Mouse (Mus musculus): ENCODE measurements around the gene Rbfox1. TPM values are rescaled to one million over a fixed set of nuclear protein-coding genes. Genes with fewer than 3 reads are reported as not detected.

The Rbfox1 gene
- total RNA-seq, 2 experiments from 2014 or later = 54.9 to 55.6 TPM

DNA sequence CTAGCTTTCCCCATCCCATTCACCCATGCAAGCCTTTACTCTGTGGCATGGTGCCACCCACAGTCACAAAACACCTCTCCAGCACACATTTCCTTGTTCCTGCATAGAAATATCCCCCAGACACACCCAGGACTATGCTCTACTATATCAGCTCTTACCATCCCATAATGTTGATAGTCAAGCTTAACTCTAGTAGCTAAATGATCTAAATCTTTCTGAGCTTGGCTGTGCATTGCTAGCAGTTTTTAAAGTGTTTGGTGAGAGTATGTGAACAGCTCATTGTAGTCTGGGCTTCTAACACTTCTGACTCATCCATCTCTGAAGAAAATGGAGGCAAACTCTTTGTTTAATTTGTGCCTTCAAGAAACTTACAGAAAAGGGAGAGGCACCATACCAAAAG is 297.2 kb downstream of the Rbfox1 start:
- no peak for DNase-seq
- intact Hi-C loops (cut with DNase I) = no loop called here

DNA sequence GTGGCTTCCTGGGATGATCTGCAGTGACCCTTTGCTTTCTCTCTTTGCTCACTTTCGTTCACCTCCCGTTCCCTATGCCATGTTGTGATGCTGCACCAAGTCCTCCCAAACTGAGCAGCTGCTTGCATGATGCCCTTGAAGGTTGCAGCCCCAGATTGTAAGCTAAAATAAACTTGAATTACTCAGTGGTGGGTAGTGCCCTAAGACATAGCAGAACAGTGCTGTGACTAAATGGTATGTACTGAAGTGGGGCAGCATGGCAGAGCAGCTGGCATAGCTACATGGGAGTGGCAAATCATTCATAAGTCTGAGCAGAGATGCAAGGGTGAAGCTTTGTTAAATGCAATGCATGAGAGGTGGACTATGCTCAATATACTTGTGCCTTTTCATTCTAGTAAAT is 307.2 kb downstream of the Rbfox1 start:
- no peak for DNase-seq
- intact Hi-C loops (cut with DNase I) = no loop called here

DNA sequence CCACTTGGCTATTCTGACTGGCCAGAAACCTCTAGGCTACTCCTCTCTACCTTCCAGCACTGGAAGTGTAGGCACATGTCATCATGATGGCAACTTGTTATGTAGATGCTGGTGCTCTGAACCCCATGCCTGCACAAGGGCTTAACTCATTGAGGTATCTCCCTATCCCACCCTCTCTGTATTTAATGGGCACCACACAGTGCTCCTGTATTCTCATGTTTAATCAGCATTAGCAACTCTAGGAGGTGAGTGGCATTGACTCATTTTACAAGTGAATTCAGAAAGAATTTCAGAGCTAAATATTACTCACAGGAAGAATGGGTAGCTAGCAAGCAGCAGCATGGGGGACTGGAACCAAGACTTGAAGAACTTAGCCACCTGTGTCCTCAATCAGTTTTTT is 321.3 kb downstream of the Rbfox1 start:
- intact Hi-C loops (cut with DNase I) = no loop called here
- no peak for DNase-seq

DNA sequence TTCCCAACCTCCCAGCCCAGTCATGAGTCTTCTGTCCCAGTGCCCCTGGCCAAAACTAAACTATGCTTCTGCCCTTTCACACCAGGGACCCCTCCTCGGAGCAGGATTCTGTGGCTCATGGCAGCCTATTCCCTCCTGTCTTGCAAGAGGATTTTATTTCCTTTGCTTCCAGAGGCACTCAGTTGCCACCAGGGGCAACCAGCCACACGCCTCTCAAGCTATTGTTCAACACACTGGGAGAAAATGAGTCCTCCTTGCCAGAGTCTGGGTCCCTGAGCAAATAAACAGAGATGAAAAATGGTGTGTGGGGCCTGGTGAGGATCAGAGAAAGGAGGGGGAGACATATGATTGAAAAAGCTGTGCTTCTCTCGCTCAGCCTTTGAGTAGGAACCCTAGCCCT is 327.8 kb downstream of the Rbfox1 start:
- DNase-seq = no peak
- intact Hi-C loops (cut with DNase I) = no loop called here

DNA sequence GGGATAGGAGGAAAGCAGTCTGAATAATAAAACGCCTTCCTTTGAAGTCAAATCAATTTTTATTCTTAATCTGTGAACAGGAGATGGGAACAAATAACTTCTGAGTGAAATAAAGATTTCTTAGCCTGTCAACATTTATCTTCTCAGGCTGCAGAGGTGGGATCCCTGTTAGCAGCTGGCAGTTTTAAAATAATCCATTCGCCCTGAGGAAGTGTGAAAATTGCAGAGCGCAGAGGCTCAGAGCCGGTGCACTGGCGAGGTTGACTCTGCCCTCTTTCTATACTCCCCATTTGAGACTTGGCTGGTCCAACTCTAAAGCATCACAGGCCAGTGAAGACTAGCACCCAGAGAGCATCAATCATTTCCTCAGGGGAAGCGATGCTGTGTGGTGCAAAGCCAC is 342.3 kb downstream of the Rbfox1 start:
- DNase-seq = no peak
- intact Hi-C loops (cut with DNase I) = no loop called here

DNA sequence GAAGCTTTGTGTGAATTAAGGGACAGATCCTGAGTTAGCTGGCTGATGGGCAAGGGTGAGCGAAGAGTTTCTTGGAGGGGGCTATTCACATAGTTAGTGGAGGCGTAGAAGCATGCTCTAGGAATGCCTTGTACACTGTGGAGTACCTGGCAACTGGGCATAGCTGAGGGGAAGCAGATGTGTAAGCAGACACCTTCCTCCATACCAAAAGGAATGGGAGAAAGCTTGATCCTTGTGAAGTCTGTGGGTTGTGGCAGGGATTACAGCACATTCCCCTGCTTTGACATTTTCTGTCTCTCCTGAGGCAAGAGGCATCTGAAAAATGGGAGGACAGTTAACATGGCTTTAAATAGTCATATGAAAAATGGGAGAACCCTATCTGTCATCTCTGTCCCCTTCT is 347.8 kb downstream of the Rbfox1 start:
- intact Hi-C loops (cut with DNase I) = no loop called here

DNA sequence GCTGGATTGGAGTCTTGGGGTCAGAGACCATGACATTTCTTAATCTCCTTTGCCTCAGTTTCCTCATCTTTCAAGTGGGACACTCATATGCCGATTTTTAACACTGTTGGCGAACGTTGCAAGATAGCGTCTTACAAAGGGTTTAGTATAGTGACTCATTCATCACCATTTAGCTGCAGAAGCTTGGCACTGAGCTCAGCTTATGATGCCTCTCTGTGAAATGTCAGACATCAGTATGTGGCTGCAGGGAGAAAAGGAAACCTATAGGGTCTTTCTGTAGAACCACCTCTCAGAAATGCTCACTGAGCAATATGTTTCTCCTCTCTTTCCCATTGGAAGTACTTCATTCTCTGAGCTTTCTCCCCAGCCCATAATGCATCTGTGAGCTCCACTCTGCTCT is 356.2 kb downstream of the Rbfox1 start:
- DNase-seq = no peak
- intact Hi-C loops (cut with DNase I) = no loop called here

More for the DNA sequence above, 347.8 kb downstream of the Rbfox1 start:
- DNase-seq = no peak

DNA sequence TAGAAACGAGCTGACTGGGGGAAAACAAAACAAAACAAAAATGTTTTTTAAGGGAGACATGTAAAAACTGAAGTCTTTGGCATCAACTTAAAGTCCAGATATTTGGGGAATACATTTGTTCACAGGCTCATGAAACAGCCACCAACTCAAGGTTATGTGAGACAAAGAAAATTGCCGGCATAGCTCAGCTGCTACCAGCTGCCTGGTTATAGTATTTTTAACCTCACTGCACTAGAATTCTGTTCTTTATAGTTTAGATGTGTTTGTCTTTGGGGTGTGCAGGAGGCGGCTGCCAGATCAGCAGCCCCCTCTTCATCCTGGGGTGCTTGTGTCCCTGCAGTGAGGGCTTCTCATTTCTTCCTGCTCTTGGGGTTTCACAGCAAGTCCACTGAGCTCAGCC is 357.3 kb downstream of the Rbfox1 start:
- no peak for DNase-seq
- intact Hi-C loops (cut with DNase I) = no loop called here

DNA sequence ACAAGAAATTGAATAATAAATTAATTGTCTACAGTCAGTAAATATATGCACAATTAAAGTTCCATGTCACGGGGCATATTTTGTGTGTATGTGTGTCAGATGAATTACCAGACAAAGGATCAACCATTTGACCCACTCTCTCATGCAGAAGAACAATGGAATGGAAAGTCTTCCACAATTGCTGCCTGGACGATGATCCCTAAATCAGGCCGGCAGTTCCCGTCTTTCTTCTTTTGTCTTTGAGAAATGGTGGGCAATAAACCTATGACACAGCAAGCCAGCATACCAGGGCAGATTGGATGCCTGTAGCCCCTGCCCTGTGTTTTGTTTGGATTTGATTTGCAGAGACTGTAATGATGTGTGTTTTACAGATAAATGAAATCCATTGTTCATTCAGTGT is 362.4 kb downstream of the Rbfox1 start:
- DNase-seq = no peak
- intact Hi-C loops (cut with DNase I) = no loop called here

DNA sequence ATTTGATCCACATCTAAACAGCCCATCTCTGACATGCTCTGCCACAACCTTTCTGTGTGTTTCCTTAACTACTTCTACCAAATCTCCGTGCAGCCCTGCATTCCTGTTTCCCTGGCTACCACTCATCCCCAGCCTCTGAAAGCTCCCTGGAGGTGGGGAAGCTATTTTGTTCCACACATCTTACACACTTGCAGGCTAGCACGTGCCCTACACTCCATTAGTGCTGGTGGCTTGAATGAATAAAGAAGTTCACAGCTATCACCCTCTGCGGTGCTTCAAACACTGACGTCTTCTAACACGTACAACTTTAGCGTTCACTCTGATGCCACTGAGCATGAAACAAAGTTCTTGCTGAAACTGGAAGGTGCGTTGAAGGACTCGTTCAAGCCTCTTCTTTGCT is 379.4 kb downstream of the Rbfox1 start:
- intact Hi-C loops (cut with DNase I) = no loop called here
- DNase-seq = no peak

DNA sequence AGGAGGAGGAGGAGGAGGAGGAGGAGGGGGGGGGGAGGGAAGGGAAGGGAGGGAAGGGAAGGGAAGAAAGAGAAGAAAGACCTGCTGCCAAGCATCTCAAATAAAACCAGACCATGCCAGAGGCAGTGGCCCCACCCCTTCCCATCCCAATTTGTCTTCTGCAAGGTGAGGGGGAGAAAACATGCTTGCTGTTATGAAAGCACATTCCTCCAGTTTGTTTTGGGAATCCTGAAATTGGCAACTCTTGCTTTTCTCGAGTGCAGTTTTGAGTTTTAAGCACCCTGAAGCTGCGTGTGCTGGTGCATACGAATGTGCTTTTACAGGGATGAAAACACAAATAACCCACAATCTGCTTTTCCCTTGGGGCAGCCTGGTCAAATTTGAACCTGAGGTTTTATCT is 380.5 kb downstream of the Rbfox1 start:
- DNase-seq = no peak
- intact Hi-C loops (cut with DNase I) = no loop called here

DNA sequence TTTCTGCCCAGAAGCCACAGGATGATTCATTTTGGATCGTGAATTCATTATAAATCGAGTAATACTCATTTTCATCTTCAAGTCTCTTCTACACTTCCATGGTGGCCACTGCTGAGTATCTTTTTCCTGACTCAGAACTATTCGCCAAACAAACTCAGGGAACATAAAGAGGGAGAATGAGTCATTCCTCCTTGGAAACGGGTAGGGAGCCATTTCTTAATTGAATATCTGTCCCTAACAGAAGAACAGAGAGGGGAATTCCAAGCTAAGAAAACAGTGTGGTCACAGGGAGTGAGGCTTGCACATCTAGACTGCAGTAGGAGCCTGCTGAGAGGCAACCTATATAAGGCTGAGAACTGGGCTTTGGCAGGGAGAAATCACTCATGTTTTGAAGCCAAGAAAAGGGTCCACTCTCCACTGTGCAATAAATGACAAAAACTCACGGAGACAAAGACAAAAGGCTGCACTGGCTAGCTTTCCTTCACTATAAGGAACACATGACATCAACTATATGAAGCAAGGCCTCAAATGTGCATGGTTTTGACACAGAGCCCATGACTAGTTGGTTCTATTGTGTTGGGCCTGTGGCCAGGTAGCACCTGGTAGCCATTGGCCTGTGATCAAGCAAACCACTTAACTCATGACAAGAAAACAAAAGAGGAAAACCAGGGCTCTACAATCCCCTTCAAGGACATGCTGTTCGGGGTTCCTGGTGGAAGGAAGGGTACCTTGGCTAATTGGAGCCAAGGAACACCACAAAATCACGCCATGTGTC is 386.6 kb downstream of the Rbfox1 start:
- intact Hi-C loops (cut with DNase I) = no loop called here

DNA sequence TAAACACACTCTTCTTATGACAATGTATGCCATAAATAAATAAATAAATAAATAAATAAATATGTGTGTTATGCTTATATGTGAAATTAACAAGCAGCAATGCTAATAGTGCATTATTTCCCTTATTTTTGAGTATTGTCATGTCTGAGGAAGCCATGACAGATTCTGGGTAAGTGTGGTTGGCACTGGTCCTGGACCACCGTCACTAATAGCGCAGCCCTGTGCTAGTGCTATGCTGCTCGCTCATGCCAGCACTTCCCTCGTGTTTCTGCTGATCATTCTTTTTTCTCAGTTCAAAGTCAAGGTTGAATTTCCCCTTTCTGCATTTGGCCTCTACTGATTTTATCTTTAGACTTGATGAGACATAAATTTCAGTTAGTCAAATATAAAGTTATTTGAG is 398.3 kb downstream of the Rbfox1 start:
- DNase-seq = no peak
- intact Hi-C loops (cut with DNase I) = no loop called here

More for the DNA sequence above, 386.6 kb downstream of the Rbfox1 start:
- no peak for DNase-seq

DNA sequence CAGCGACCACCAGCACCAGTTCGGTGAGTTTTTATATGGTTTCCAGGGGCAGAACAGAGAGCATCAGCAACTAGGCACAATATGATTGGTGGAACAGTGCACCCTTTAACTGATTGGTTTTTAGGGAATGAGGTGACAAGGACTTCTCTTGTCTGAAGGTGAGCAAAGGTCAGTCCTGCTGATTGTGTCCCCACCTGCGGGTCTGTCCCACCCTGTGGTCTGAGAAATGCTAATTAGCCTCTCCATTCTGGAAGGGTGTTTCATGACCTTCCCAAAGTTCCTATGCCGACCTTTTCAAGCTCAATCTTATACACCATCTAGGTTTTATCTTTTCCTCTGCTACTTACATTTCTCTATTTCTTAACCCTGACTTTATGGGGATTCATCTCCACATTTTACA is 399.2 kb downstream of the Rbfox1 start:
- intact Hi-C loops (cut with DNase I) = no loop called here
- DNase-seq = no peak

DNA sequence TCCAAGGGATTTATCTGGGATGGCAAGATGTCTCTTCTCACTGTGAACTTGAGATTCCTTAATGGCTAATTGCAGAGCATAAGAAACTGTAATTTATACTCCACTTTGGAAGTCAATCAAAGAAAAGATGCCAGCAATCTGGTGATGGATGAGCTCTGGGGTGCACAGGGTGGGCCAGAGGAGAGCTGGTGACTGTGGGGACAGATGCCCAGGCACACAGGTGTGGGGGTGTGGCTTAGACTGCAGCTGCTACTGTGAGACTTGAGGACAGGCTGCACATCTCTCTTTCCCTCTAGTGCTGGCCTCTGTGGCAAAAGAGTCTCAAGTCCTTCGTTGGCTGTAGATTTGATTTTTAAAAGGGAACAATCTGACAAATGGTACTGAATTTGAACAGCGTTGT is 402.5 kb downstream of the Rbfox1 start:
- no peak for DNase-seq
- intact Hi-C loops (cut with DNase I) = no loop called here

DNA sequence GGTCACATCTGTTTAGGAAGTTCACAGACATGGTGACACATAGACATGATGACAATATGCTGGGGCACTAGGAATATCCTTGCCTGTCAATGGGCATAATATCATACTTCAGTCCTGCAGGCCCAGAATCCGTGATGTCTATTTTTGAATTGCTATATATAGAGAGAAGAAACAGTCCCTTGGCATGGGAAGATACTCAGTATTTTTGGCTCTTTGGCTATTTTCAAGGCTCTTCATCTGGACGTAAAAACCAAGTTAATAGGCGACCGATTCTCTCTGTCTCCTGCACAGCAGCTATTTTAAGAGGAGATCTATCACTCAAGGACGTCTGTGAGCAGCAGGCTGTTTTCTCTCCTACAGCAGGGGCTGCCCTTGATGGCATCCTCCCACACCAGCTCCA is 415.0 kb downstream of the Rbfox1 start:
- intact Hi-C loops (cut with DNase I) = no loop called here

DNA sequence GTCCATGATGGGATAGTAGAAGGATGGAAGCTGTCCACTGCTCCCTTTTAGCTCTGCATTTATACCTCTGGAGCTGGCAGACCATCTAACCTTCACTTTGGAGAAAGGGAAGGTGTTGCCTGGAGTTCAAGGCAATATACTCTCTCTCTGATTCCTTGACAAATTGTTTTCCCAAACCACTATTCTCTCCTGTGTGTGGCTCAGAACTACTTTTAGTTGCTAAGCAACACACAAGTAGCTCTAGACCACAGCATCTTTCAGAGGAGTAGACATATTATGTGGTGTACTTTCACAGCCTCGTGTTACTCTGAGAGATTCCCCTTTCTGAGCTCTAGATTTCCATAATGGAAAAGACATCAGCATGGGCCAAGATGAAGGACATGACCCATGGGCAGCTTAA is 417.9 kb downstream of the Rbfox1 start:
- DNase-seq = no peak
- intact Hi-C loops (cut with DNase I) = no loop called here

More for the DNA sequence above, 415.0 kb downstream of the Rbfox1 start:
- no peak for DNase-seq

DNA sequence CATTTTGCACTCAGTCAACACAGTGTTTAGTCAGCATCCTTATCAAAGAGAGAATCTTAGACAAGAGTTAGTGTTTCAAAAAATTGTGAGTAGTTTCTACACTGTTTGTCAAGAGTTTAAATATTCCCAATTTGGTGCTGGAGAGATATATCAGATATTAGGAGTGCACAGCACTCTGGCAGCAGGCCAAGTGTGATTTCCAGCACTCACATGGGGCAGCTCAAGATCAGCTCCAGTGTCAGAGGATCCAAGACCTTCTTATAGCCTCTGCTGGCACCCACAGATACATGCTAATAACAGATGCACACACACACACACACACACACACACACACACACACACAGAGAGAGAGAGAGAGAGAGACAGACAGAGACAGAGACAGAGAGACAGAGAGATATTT is 424.8 kb downstream of the Rbfox1 start:
- DNase-seq = no peak

DNA sequence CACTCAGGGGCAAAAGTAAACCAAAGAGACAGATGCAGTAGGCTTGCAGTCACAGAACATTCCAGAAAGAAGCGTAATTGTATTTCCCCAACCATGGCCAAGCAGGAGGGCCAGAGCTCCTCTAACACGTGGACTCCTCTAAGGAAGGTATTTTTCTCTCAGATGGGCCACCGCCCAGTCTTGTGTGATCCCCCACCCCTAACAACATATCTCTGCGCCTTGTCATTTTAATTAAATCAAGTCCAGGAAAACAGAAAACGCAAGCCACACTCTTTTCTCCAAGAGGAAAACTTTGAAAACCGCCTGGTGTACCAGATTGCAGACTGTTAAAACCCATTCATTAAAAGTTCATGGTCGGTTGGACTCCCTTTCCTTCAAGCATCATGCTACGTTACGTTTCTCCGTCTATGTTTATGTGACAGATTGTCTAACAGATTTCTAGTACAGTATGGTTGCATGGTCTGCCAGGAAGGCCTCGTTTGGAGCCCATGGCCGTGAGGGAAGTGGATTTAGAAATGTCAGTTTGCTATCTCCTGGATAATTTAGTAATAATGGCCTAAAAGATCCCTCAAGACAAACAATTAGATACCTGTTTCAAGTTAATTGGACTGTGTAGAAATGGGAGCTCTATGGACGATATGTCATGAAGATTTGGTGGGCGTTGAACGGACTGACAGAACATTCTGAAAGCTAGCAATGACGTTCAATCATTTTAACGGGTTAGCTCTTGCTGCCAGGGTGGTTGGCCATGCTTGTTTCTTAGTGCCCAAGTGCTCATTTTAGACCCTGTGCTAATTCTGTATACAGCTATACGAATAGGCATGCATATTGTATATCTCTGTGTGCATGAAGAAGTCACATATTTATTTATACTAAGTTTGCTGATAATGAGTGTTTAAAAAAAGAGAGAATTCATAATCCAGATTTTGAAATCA is 425.9 kb downstream of the Rbfox1 start:
- DNase-seq = no peak
- intact Hi-C loops (cut with DNase I) = no loop called here

More for the DNA sequence above, 424.8 kb downstream of the Rbfox1 start:
- intact Hi-C loops (cut with DNase I) = no loop called here

DNA sequence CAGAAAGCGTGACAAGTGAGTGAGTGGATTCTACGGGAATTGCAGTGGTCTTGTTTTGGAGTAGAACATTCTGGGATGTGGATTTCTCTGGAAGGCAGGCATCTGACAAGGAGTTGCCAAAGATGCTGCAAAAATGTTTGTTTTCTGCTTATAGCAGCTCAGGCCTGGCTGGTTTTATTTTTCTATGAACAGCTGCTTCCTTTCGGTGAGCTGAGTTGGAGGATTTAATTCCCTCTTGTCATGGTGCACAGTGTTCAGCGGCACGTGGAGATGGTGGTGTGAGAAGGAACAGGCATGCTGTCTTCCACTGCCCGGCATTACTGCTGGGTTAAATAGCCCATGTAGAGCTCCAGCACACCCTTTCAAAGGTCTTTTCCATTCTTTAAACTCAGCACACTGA is 428.5 kb downstream of the Rbfox1 start:
- DNase-seq = no peak
- intact Hi-C loops (cut with DNase I) = no loop called here

DNA sequence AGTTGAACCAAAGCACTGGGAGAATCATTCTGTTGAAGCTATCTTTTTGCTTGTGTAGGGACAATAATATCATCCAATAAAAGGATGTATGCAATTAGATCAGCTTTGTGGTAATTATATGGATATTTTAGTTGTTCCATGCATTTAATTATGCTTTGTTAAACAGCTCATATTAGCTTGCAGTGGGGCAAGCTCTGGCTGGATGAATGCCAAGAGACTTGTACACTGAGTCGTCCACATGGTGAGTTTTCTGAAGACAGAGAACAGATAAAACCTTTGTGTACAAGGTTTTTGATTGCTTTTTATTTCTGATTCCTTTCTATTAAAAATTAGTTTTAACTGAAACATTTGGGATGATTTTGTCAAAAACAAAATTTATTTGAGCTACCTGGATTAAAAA is 439.7 kb downstream of the Rbfox1 start:
- no peak for DNase-seq
- intact Hi-C loops (cut with DNase I) = no loop called here

DNA sequence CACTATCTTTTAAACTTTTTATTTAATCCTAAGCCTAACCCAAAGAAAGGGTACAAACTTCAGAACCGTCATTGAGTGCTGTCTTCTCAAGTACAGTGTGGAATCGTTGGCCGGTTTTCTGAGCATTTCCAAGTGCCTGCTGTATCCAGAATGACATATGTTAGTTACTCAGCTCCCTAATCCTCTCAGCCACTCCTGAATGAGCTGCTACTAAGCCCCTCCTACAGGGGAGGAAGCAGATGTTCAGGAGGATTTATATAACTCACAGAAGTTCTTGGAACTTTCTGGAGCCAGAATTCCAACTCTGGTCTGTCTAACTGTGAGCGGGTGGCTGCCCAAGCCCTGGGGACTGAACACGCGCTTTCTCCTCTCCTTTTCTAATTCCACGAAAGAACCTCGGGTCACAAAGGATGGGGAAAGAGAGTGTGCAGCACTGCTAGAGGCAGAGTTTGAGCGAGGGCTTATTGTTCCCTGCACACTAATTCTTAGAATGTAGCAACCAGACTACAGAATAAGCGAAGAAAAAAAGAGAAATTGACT is 446.3 kb downstream of the Rbfox1 start:
- no peak for DNase-seq
- intact Hi-C loops (cut with DNase I) = no loop called here
